Mouse (Mus musculus): ENCODE results near the gene Azin2. TPM values are rescaled to one million over a fixed set of nuclear protein-coding genes. Genes with fewer than 3 reads are reported as not detected.

Azin2 gene
- polyA plus RNA-seq, 1 experiment from 2014 or later: 17.6 TPM

DNA sequence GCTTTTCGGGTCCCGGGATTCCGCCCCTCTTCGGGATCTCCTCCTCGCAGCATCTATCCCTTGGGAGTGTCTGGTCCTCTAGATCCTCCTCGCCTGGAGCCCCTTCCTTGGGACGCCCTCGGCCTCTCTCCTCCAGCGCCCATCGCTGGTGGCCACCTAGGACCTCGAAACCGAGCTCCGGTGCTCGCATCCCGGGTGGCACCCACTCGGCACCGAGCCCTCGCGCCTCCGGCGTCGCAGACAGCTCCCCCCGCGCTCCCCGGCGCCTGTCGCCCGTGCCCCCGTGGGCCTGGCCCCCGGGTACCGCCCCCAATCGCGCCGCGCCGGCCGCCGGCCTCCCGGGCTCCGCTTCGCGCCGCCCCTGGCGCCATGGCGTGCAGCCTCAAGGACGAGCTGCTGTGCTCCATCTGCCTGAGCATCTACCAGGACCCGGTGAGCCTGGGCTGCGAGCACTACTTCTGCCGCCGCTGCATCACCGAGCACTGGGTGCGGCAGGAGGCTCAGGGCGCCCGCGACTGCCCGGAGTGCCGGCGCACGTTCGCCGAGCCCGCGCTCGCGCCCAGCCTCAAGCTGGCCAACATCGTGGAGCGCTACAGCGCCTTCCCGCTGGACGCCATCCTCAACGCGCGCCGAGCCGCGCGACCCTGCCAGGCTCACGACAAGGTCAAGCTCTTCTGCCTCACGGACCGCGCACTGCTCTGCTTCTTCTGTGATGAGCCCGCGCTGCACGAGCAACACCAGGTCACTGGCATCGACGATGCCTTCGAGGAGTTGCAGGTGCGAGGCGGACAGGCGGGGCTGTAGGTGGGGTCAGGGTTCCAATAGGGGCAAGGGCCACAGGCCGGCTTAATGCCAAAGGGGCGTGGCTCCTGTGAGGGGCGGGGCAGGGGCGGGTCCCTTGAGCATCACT is 78.2 kb downstream of the Azin2 start:
- peak; percentile 57 for DNase-seq
- peaks cover 9% of the 10 kb centered on the region for H3K4me1 ChIP-seq (ENCODE audit: insufficient read depth)
- no peak for TF ChIP-seq CTCF (IDR thresholded peaks at IDR 0.05; ENCODE audit: low read depth)
- H3K9ac ChIP-seq: peak overlapping the region; percentile 55
- H3K9me3 ChIP-seq (ENCODE audit: low read depth, low read length): no peaks in the 10 kb centered on the region; the same call in 1 of the 2 replicates
- H3K4me2 ChIP-seq: peak overlapping the region; percentile 99
- no peaks in the 10 kb centered on the region for H3K27me3 ChIP-seq (ENCODE audit: insufficient read depth, low read length)
- ATAC-seq (ENCODE audit: insufficient read depth): peak; percentile 69
- H3K36me3 ChIP-seq (ENCODE audit: insufficient read depth): no peaks in the 10 kb centered on the region
- WGBS: under 1% methylated on average over 94 of the region's 94 CpGs
- H3K27ac ChIP-seq (ENCODE audit: low read depth): peak overlapping the region; percentile 19; the same call in 1 of the 2 replicates
- peak overlapping the region; percentile 71 for H3K4me3 ChIP-seq (ENCODE audit: low read depth, low read length)

DNA sequence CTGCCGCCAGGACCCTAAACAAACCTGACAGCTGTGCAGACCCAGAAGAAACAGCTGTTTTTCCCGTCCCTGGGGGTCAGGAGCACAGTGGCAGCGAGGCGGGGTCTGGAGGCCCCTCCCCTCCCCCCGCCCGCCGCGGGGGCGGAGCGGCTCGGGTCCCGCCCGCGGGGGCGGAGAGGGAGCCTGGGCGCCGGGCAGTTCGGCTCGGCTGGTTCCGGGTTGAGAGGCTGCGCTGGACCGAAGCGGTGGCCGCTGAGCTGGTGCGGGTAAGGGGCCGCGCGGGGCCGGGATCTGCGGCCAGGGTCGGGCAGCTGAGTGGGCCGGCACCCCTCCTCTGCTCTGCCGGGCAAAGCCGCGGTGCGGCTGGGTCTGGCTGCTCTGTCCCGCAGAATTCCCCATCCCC is 78.9 kb downstream of the Azin2 start, which contains the start of gene Trim62:
Gene Trim62, plus strand, starts transcription at position 202 of the 403 bp plus-strand sequence.
- H3K27ac ChIP-seq (ENCODE audit: low read depth): peak within 1 kb of the TSS; percentile 19; the same call in 1 of the 2 replicates

More for the DNA sequence above, 78.9 kb downstream of the Azin2 start, which contains the start of gene Trim62:
- ATAC-seq (ENCODE audit: insufficient read depth) (peak; percentile 78), DNase-seq (peak; percentile 91)
- Histone ChIP-seq H3K9ac (peak within 1 kb of the TSS; percentile 55), H3K9me3 (ENCODE audit: low read depth, low read length) (no peaks in the 10 kb centered on the region; the same call in 1 of the 2 replicates), H3K36me3 (ENCODE audit: insufficient read depth) (no peaks in the 10 kb centered on the region), H3K4me1 (ENCODE audit: insufficient read depth) (peaks cover 10% of the 10 kb centered on the region), H3K4me2 (peak within 1 kb of the TSS; percentile 99), H3K27me3 (ENCODE audit: insufficient read depth, low read length) (no peaks in the 10 kb centered on the region), H3K4me3 (ENCODE audit: low read depth, low read length) (peak within 1 kb of the TSS; percentile 71)
- WGBS: under 1% methylated on average over 37 of the region's 37 CpGs
- no peak for TF ChIP-seq CTCF (IDR thresholded peaks at IDR 0.05; ENCODE audit: low read depth)

Other genes starting within 250 kb of the Azin2 start
- 0.17 and 0.30 TPM in 2 replicates for gene A3galt2, start 207.1 kb downstream of the Azin2 start, polyA plus RNA-seq (2014; fragmentation: Nextera tagmentation; extraction: Ambion mirVana)
- 41.9 and 48.0 TPM in 2 replicates for gene Zfp362, start 156.4 kb downstream of the Azin2 start, polyA plus RNA-seq (2014; fragmentation: Nextera tagmentation; extraction: Ambion mirVana)
- gene Trim62, start 78.9 kb downstream of the Azin2 start, polyA plus RNA-seq (2014; fragmentation: Nextera tagmentation; extraction: Ambion mirVana): 8.4 and 8.5 TPM in 2 replicates
- 138 and 148 TPM in 2 replicates for gene Ak2, start 29.5 kb upstream of the Azin2 start, polyA plus RNA-seq (2014; fragmentation: Nextera tagmentation; extraction: Ambion mirVana)
- 7.9 and 8.5 TPM in 2 replicates for gene Rnf19b, start 95.8 kb upstream of the Azin2 start, polyA plus RNA-seq (2014; fragmentation: Nextera tagmentation; extraction: Ambion mirVana)
- 11.9 and 13.1 TPM in 2 replicates for gene Tmem54, start 143.1 kb upstream of the Azin2 start, polyA plus RNA-seq (2014; fragmentation: Nextera tagmentation; extraction: Ambion mirVana)
- gene Hpca, start 159.6 kb upstream of the Azin2 start, polyA plus RNA-seq (2014; fragmentation: Nextera tagmentation; extraction: Ambion mirVana): 0.92 and 1.7 TPM in 2 replicates
- gene Fndc5, start 174.6 kb upstream of the Azin2 start, polyA plus RNA-seq (2014; fragmentation: Nextera tagmentation; extraction: Ambion mirVana): 2.1 and 2.2 TPM in 2 replicates
- 17.3 and 18.1 TPM in 2 replicates for gene S100pbp, start 227.3 kb upstream of the Azin2 start, polyA plus RNA-seq (2014; fragmentation: Nextera tagmentation; extraction: Ambion mirVana)
- 84.4 and 92.2 TPM in 2 replicates for gene Yars, start 227.3 kb upstream of the Azin2 start, polyA plus RNA-seq (2014; fragmentation: Nextera tagmentation; extraction: Ambion mirVana)

All from lung, embryonic 14.5 days (tissue).